Mouse (Mus musculus) thymus, adult 2 months (tissue): Measurements from ENCODE around the gene Aldh1l1.

ENCODE experiments used
- CTCF ChIP-seq: fragments of 200-500 bp; IDR thresholded peaks from 2 replicates; pipeline ENCODE4 v1.5.1; 2012; ENCODE audit warnings: mild to moderate bottlenecking, control low read depth, low read length, moderate library complexity, borderline replicate concordance; ENCODE audit not compliant: control insufficient read depth, poor library complexity, insufficient read depth; ENCODE audit errors: extremely low read depth
- POLR2A ChIP-seq: fragments of 200-500 bp; IDR thresholded peaks from 2 replicates; pipeline ENCODE4 v1.6.1; 2012; ENCODE audit warnings: mild to moderate bottlenecking, low read length, control low read depth, moderate library complexity; ENCODE audit not compliant: control insufficient read depth, poor library complexity, insufficient read depth; ENCODE audit errors: extremely low read depth

GRCm38 (mm10) chr6:90615362-90615761 lies 129.1 kb downstream of the Aldh1l1 start:
- TF ChIP-seq POLR2A, result no peak
- no peak for TF ChIP-seq CTCF
